Mouse (Mus musculus) neural tube, embryonic 15.5 days (tissue): ENCODE results near the gene Gm17660. TPM values are rescaled to one million over a fixed set of nuclear protein-coding genes. Genes with fewer than 3 reads are reported as not detected.

ENCODE experiments used
- ATAC-seq: fragments of 200-750 bp; cut with Nextera tagmentation; 2 replicates; pipeline ENCODE4 v1.8.0; 2017; ENCODE audit warnings: mild to moderate bottlenecking, moderate TSS enrichment, moderate library complexity; ENCODE audit not compliant: low FRiP score
- H3K27ac ChIP-seq: fragments of 300-500 bp; sonication (generic); replicated peaks from 2 replicates; pipeline ENCODE4 v1.5.1; 2015; ENCODE audit warnings: mild to moderate bottlenecking, inconsistent platforms
- H3K27me3 ChIP-seq: fragments of 300-500 bp; sonication (generic); replicated peaks from 2 replicates; pipeline ENCODE4 v1.6.1; 2015; ENCODE audit warnings: inconsistent platforms
- H3K36me3 ChIP-seq: fragments of 300-500 bp; sonication (generic); 2 replicates; pipeline ENCODE4 v1.6.1; 2015; ENCODE audit warnings: inconsistent platforms
- H3K4me1 ChIP-seq: fragments of 300-500 bp; sonication (generic); 2 replicates; pipeline ENCODE4 v1.6.1; 2015; ENCODE audit warnings: inconsistent platforms
- H3K4me2 ChIP-seq: fragments of 300-500 bp; sonication (generic); 2 replicates; pipeline ENCODE4 v1.6.1; 2015; ENCODE audit warnings: inconsistent platforms, mild to moderate bottlenecking, moderate library complexity
- H3K4me3 ChIP-seq: fragments of 300-500 bp; sonication (generic); replicated peaks from 2 replicates; pipeline ENCODE4 v1.5.1; 2015; ENCODE audit warnings: mild to moderate bottlenecking, inconsistent platforms
- H3K9ac ChIP-seq: fragments of 300-500 bp; sonication (generic); replicated peaks from 2 replicates; pipeline ENCODE4 v1.6.1; 2015; ENCODE audit warnings: mild to moderate bottlenecking, inconsistent platforms
- H3K9me3 ChIP-seq: fragments of 300-500 bp; sonication (generic); replicated peaks from 2 replicates; pipeline ENCODE4 v1.6.1; 2016; ENCODE audit warnings: inconsistent platforms
- WGBS: fragments of 180-500 bp; shearing (Covaris S2); methylation state at CpG from one replicate; pipeline ENCODE4 v1.1.7; 2015; ENCODE audit warnings: mixed read lengths; 5-methylcytosine and 5-hydroxymethylcytosine counted together
- polyA plus RNA-seq: library from polyadenylated mRNA; unstranded; fragments of >200 nt; fragmentation: Nextera tagmentation; extraction: Ambion mirVana; gene quantifications from 2 replicates; pipeline ENCODE4 v1.2.1, GENCODE M21; 2015

The Gm17660 gene
- polyA plus RNA-seq, 1 experiment from 2014 or later = not detected

GRCm38 (mm10) chr5:104108127-104108875 lies 30.9 kb upstream of the Gm17660 start:
- Histone ChIP-seq H3K36me3 (no peaks in the 10 kb centered on the region), H3K9me3 (no peaks in the 10 kb centered on the region), H3K27ac (peak overlapping the region; percentile 84), H3K4me1 (peaks cover 61% of the 10 kb centered on the region), H3K27me3 (no peaks in the 10 kb centered on the region), H3K9ac (peak overlapping the region; percentile 43), H3K4me3 (peak overlapping the region; percentile 22), H3K4me2 (peak overlapping the region; percentile 50)
- WGBS = 28% methylated on average over 11 of the region's 11 CpGs
- ATAC-seq = peak; percentile 51

DNA sequence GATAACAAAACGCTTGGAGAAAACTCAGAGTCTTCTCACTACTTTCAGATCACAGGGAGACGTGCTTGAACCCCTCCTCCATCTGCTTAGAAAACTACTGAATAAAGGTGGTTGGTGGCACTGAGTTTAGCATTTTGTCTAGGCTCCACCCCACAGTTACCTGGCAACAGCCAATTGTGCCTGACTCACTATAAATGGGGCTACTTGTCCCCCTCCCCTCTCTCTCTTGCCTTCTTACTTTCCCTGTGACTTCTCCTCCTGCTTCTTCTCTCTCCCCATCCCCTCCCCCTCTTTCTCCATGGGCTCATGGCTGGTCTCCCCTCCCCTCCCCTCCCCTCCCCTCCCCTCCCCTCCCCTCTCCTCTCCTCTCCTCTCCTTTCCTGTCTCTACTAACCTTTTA lies 26.7 kb upstream of the Gm17660 start:
- H3K27ac ChIP-seq = peak overlapping the region; percentile 54; the same call in 1 of the 2 replicates
- ATAC-seq = no peak

GRCm38 (mm10) chr5:104103171-104103570 lies 25.8 kb upstream of the Gm17660 start:
- no peak overlapping the region for H3K4me2 ChIP-seq
- peaks cover 18% of the 10 kb centered on the region for H3K4me1 ChIP-seq
- no peaks in the 10 kb centered on the region for H3K9me3 ChIP-seq
- H3K36me3 ChIP-seq = no peaks in the 10 kb centered on the region
- H3K9ac ChIP-seq = no peak overlapping the region
- no peaks in the 10 kb centered on the region for H3K27me3 ChIP-seq
- H3K27ac ChIP-seq = peak overlapping the region; percentile 77
- ATAC-seq = no peak
- no peak overlapping the region for H3K4me3 ChIP-seq
- 59% methylated on average over 4 of the region's 4 CpGs for WGBS

More for the DNA sequence above, 26.7 kb upstream of the Gm17660 start:
- Histone ChIP-seq H3K4me1 (peaks cover 28% of the 10 kb centered on the region), H3K36me3 (no peaks in the 10 kb centered on the region), H3K27me3 (no peaks in the 10 kb centered on the region), H3K4me2 (no peak overlapping the region), H3K9ac (no peak overlapping the region), H3K4me3 (no peak overlapping the region), H3K9me3 (no peaks in the 10 kb centered on the region)
- WGBS = 40% methylated on average over 2 of the region's 2 CpGs

- peak; percentile 49; the same call in 1 of the 2 replicates for ATAC-seq
- H3K4me1 ChIP-seq = peaks cover 9% of the 10 kb centered on the region; the same call in 1 of the 2 replicates
- H3K9ac ChIP-seq = no peak overlapping the region
- H3K4me2 ChIP-seq = no peak overlapping the region
- H3K9me3 ChIP-seq = no peaks in the 10 kb centered on the region
- 11% methylated on average over 10 of the region's 10 CpGs for WGBS
- H3K4me3 ChIP-seq = no peak overlapping the region
- no peaks in the 10 kb centered on the region for H3K27me3 ChIP-seq
- H3K27ac ChIP-seq = peak overlapping the region; percentile 77
- no peaks in the 10 kb centered on the region for H3K36me3 ChIP-seq
Observed at GRCm38 (mm10) chr5:104101678-104102531, 24.5 kb upstream of the Gm17660 start.

- no peak for ATAC-seq
- H3K9me3 ChIP-seq = no peaks in the 10 kb centered on the region
- no peaks in the 10 kb centered on the region for H3K27me3 ChIP-seq
- 81% methylated on average over 16 of the region's 16 CpGs for WGBS
- H3K4me1 ChIP-seq = no peaks in the 10 kb centered on the region
- no peak overlapping the region for H3K4me3 ChIP-seq
- H3K9ac ChIP-seq = no peak overlapping the region
- peaks cover 7% of the 10 kb centered on the region for H3K36me3 ChIP-seq
- H3K27ac ChIP-seq = peak overlapping the region; percentile 51; the same call in 1 of the 2 replicates
- no peak overlapping the region for H3K4me2 ChIP-seq
Observed at GRCm38 (mm10) chr5:104096078-104096938, 18.9 kb upstream of the Gm17660 start.

GRCm38 (mm10) chr5:104095416-104096077 lies 18.1 kb upstream of the Gm17660 start:
- H3K36me3 ChIP-seq = peaks cover 7% of the 10 kb centered on the region
- H3K27ac ChIP-seq = peak overlapping the region; percentile 46; the same call in 1 of the 2 replicates
- no peaks in the 10 kb centered on the region for H3K4me1 ChIP-seq
- H3K27me3 ChIP-seq = no peaks in the 10 kb centered on the region
- H3K4me2 ChIP-seq = no peak overlapping the region
- ATAC-seq = no peak
- 86% methylated on average over 11 of the region's 11 CpGs for WGBS
- H3K9me3 ChIP-seq = no peaks in the 10 kb centered on the region
- no peak overlapping the region for H3K4me3 ChIP-seq
- no peak overlapping the region for H3K9ac ChIP-seq

- Histone ChIP-seq H3K27ac (no peak overlapping the region), H3K4me2 (no peak overlapping the region), H3K27me3 (no peaks in the 10 kb centered on the region), H3K4me3 (no peak overlapping the region), H3K36me3 (peaks cover 34% of the 10 kb centered on the region), H3K9ac (no peak overlapping the region), H3K4me1 (no peaks in the 10 kb centered on the region), H3K9me3 (no peaks in the 10 kb centered on the region)
- 85% methylated on average over 2 of the region's 2 CpGs for WGBS
- no peak for ATAC-seq
Observed at GRCm38 (mm10) chr5:104089751-104090150, 12.3 kb upstream of the Gm17660 start.

GRCm38 (mm10) chr5:104085366-104085765 lies 8.0 kb upstream of the Gm17660 start:
- ATAC-seq = no peak
- Histone ChIP-seq H3K9ac (no peak overlapping the region), H3K27ac (no peak overlapping the region), H3K9me3 (no peaks in the 10 kb centered on the region), H3K36me3 (peaks cover 34% of the 10 kb centered on the region), H3K4me3 (no peak overlapping the region), H3K27me3 (no peaks in the 10 kb centered on the region), H3K4me2 (no peak overlapping the region), H3K4me1 (no peaks in the 10 kb centered on the region)
- WGBS = 76% methylated on average over 9 of the region's 9 CpGs

- ATAC-seq = no peak
- H3K4me3 ChIP-seq = no peak overlapping the region
- H3K27me3 ChIP-seq = no peaks in the 10 kb centered on the region
- no peak overlapping the region for H3K27ac ChIP-seq
- H3K36me3 ChIP-seq = peaks cover 14% of the 10 kb centered on the region; the same call in 1 of the 2 replicates
- H3K9ac ChIP-seq = no peak overlapping the region
- 92% methylated on average over 6 of the region's 6 CpGs for WGBS
- H3K9me3 ChIP-seq = no peaks in the 10 kb centered on the region
- H3K4me1 ChIP-seq = peaks cover 8% of the 10 kb centered on the region; the same call in 1 of the 2 replicates
- no peak overlapping the region for H3K4me2 ChIP-seq
Observed at GRCm38 (mm10) chr5:104080736-104081135, 3.3 kb upstream of the Gm17660 start.

- no peak overlapping the region for H3K4me3 ChIP-seq
- H3K27ac ChIP-seq = no peak overlapping the region
- H3K4me2 ChIP-seq = no peak overlapping the region
- H3K9me3 ChIP-seq = no peaks in the 10 kb centered on the region
- H3K36me3 ChIP-seq = 0 out of 2 replicates have a peak, but pooled peaks cover 3% of the 10 kb centered on the region
- no peaks in the 10 kb centered on the region for H3K27me3 ChIP-seq
- H3K9ac ChIP-seq = no peak overlapping the region
- ATAC-seq = no peak
- H3K4me1 ChIP-seq = peaks cover 21% of the 10 kb centered on the region
- 42% methylated on average over 10 of the region's 10 CpGs for WGBS
Observed at GRCm38 (mm10) chr5:104076361-104076760, 1.0 kb downstream of the Gm17660 start.
